Mouse (Mus musculus) C2C12 (cell line): Measurements from ENCODE around the gene Anks6. TPM values are rescaled to one million over a fixed set of nuclear protein-coding genes. Genes with fewer than 3 reads are reported as not detected.

Experiments used
- H3K27me3 ChIP-seq: one replicate; pipeline ENCODE4 v1.6.1; 2011; ENCODE audit not compliant: control insufficient read depth, insufficient read depth, insufficient read length
- H3K36me3 ChIP-seq: one replicate; pipeline ENCODE4 v1.6.1; 2011; ENCODE audit not compliant: control insufficient read depth, insufficient read depth
- H3K4me3 ChIP-seq: one replicate; pipeline ENCODE4 v1.5.1; 2011; ENCODE audit warnings: mild to moderate bottlenecking, control low read depth; ENCODE audit not compliant: poor library complexity, insufficient read depth, severe bottlenecking
- H3K79me2 ChIP-seq: one replicate; pipeline ENCODE4 v1.6.1; 2011; ENCODE audit not compliant: control insufficient read depth, insufficient read depth
- H3K79me3 ChIP-seq: one replicate; pipeline ENCODE4 v1.6.1; 2011; ENCODE audit warnings: low read depth, control low read depth
- H3ac ChIP-seq: one replicate; pipeline ENCODE3; 2011; ENCODE audit warnings: low read depth; ENCODE audit not compliant: control insufficient read depth, insufficient read length
- CEBPB ChIP-seq: IDR thresholded peaks from one replicate; pipeline ENCODE4 v1.6.1; 2011; ENCODE audit warnings: low read depth, mild to moderate bottlenecking, control low read depth, moderate library complexity
- CTCF ChIP-seq: IDR thresholded peaks from one replicate; pipeline ENCODE4 v1.5.1; 2011; ENCODE audit not compliant: control insufficient read depth, insufficient read depth, insufficient read length
- FOSL1 ChIP-seq: IDR thresholded peaks from one replicate; pipeline ENCODE4 v1.8.0; 2011; ENCODE audit warnings: mild to moderate bottlenecking, low read length; ENCODE audit not compliant: poor library complexity, insufficient read depth, severe bottlenecking
- MAX ChIP-seq: IDR thresholded peaks from one replicate; pipeline ENCODE4 v1.6.1; 2011; ENCODE audit warnings: mild to moderate bottlenecking, control low read depth
- MYOD1 ChIP-seq: IDR thresholded peaks from one replicate; pipeline ENCODE4 v1.6.1; 2011; ENCODE audit warnings: low read depth; ENCODE audit not compliant: control insufficient read depth, insufficient read length
- MYOG ChIP-seq: IDR thresholded peaks from one replicate; pipeline ENCODE4 v1.6.1; 2011; ENCODE audit not compliant: control insufficient read depth, insufficient read length; ENCODE audit errors: extremely low read depth
- USF1 ChIP-seq: IDR thresholded peaks from one replicate; pipeline ENCODE4 v1.6.1; 2011; ENCODE audit warnings: low read depth, mild to moderate bottlenecking, control low read depth, moderate library complexity
- polyA plus RNA-seq: library from polyadenylated mRNA; unstranded; fragments of >200 nt; fragmentation: generic; extraction: Trizol; gene quantifications from one replicate; pipeline ENCODE4 v1.2.1, GENCODE M21; 2012; ENCODE audit warnings: missing spikeins

Gene Anks6
- polyA plus RNA-seq, 1 experiment = 0.44 TPM

- Histone ChIP-seq H3K27me3 (no peaks in the 10 kb centered on the region), H3K36me3 (no peaks in the 10 kb centered on the region), H3K79me3 (no peaks in the 10 kb centered on the region), H3K4me3 (no peak overlapping the region), H3ac (no peak overlapping the region), H3K79me2 (no peaks in the 10 kb centered on the region)
- TF ChIP-seq FOSL1 = no peak
- TF ChIP-seq MAX = no peak
- TF ChIP-seq CTCF = no peak
- no peak for TF ChIP-seq MYOD1
- no peak for TF ChIP-seq CEBPB
- TF ChIP-seq USF1 = no peak
- no peak for TF ChIP-seq MYOG
These were observed 6.4 kb downstream of the Anks6 start for GRCm38 (mm10) chr4:47050642-47051381.

- no peaks in the 10 kb centered on the region for H3K79me2 ChIP-seq
- H3K4me3 ChIP-seq = no peak overlapping the region
- H3K36me3 ChIP-seq = no peaks in the 10 kb centered on the region
- H3ac ChIP-seq = no peak overlapping the region
- H3K27me3 ChIP-seq = no peaks in the 10 kb centered on the region
- TF ChIP-seq MAX (no peak), CEBPB (no peak), USF1 (no peak), CTCF (peak; percentile 26), MYOD1 (no peak), MYOG (no peak), FOSL1 (no peak)
- no peaks in the 10 kb centered on the region for H3K79me3 ChIP-seq
These were observed 7.1 kb downstream of the Anks6 start for GRCm38 (mm10) chr4:47050167-47050566.

GRCm38 (mm10) chr4:47049216-47049615 lies 8.0 kb downstream of the Anks6 start:
- no peaks in the 10 kb centered on the region for H3K79me2 ChIP-seq
- H3K36me3 ChIP-seq = no peaks in the 10 kb centered on the region
- no peak for TF ChIP-seq CTCF
- no peak for TF ChIP-seq CEBPB
- TF ChIP-seq MYOD1 = no peak
- TF ChIP-seq MAX = no peak
- TF ChIP-seq FOSL1 = no peak
- TF ChIP-seq MYOG = no peak
- TF ChIP-seq USF1 = no peak
- no peak overlapping the region for H3K4me3 ChIP-seq
- no peak overlapping the region for H3ac ChIP-seq
- no peaks in the 10 kb centered on the region for H3K27me3 ChIP-seq
- H3K79me3 ChIP-seq = no peaks in the 10 kb centered on the region

GRCm38 (mm10) chr4:47047765-47048164 lies 9.5 kb downstream of the Anks6 start:
- Histone ChIP-seq H3K27me3 (no peaks in the 10 kb centered on the region), H3K79me3 (no peaks in the 10 kb centered on the region), H3K4me3 (no peak overlapping the region), H3K79me2 (no peaks in the 10 kb centered on the region), H3ac (no peak overlapping the region), H3K36me3 (no peaks in the 10 kb centered on the region)
- TF ChIP-seq CTCF (no peak), USF1 (no peak), MYOG (no peak), FOSL1 (no peak), MYOD1 (no peak), CEBPB (no peak), MAX (no peak)

- no peaks in the 10 kb centered on the region for H3K79me2 ChIP-seq
- TF ChIP-seq MAX = no peak
- TF ChIP-seq CTCF = no peak
- TF ChIP-seq MYOD1 = no peak
- TF ChIP-seq USF1 = no peak
- no peak for TF ChIP-seq CEBPB
- no peak for TF ChIP-seq MYOG
- no peak for TF ChIP-seq FOSL1
- no peaks in the 10 kb centered on the region for H3K36me3 ChIP-seq
- no peaks in the 10 kb centered on the region for H3K79me3 ChIP-seq
- H3K4me3 ChIP-seq = no peak overlapping the region
- H3K27me3 ChIP-seq = no peaks in the 10 kb centered on the region
- H3ac ChIP-seq = no peak overlapping the region
These were observed 10.3 kb downstream of the Anks6 start for GRCm38 (mm10) chr4:47046974-47047373.

GRCm38 (mm10) chr4:47043866-47044265 lies 13.4 kb downstream of the Anks6 start:
- Histone ChIP-seq H3K4me3 (no peak overlapping the region), H3ac (no peak overlapping the region), H3K36me3 (no peaks in the 10 kb centered on the region), H3K79me2 (no peaks in the 10 kb centered on the region), H3K79me3 (no peaks in the 10 kb centered on the region), H3K27me3 (no peaks in the 10 kb centered on the region)
- TF ChIP-seq MYOD1 = no peak
- no peak for TF ChIP-seq FOSL1
- no peak for TF ChIP-seq MAX
- TF ChIP-seq MYOG = no peak
- no peak for TF ChIP-seq USF1
- TF ChIP-seq CTCF = no peak
